Mouse (Mus musculus) c-Kit-positive CD71-positive TER-119-negative erythroid progenitor cells, embryonic 14.5 days (primary cell): ENCODE measurements around the gene Lrp1.

Experiments
- DNase-seq: peaks from one replicate; pipeline ENCODE4 v3.0.0-alpha.2; 2013; ENCODE audit warnings: low read depth

The Lrp1 gene

GRCm38 (mm10) chr10:127652906-127653638, 32.1 kb upstream of the Lrp1 start:
- DNase-seq = no peak

- DNase-seq = no peak
Measured at GRCm38 (mm10) chr10:127645791-127646190, 24.8 kb upstream of the Lrp1 start.

- DNase-seq = peak; percentile 78
Measured at GRCm38 (mm10) chr10:127643553-127644238, 22.7 kb upstream of the Lrp1 start.

- DNase-seq = peak; percentile 70
Measured at GRCm38 (mm10) chr10:127642772-127643552, 22.0 kb upstream of the Lrp1 start, which contains the start of gene Stat6. Gene Stat6, plus strand, starts transcription at chr10:127642986.

GRCm38 (mm10) chr10:127641861-127642771, 21.2 kb upstream of the Lrp1 start:
- peak; percentile 77 for DNase-seq

GRCm38 (mm10) chr10:127640421-127640820, 19.5 kb upstream of the Lrp1 start:
- DNase-seq = no peak

GRCm38 (mm10) chr10:127632668-127633271, 11.8 kb upstream of the Lrp1 start:
- DNase-seq = no peak

GRCm38 (mm10) chr10:127631261-127632214, 10.6 kb upstream of the Lrp1 start:
- DNase-seq = no peak

- no peak for DNase-seq
Measured at GRCm38 (mm10) chr10:127626433-127626832, 5.5 kb upstream of the Lrp1 start.

- no peak for DNase-seq
Measured at GRCm38 (mm10) chr10:127623439-127624216, 2.7 kb upstream of the Lrp1 start.

GRCm38 (mm10) chr10:127622661-127623060, 1.7 kb upstream of the Lrp1 start:
- DNase-seq = no peak

- DNase-seq = no peak
Measured at GRCm38 (mm10) chr10:127622057-127622392, 1.1 kb upstream of the Lrp1 start.

GRCm38 (mm10) chr10:127621191-127622056, 476 bp upstream of the Lrp1 start:
- no peak for DNase-seq

GRCm38 (mm10) chr10:127619941-127620405, 975 bp downstream of the Lrp1 start:
- DNase-seq = no peak

GRCm38 (mm10) chr10:127619119-127619721, 1.7 kb downstream of the Lrp1 start:
- DNase-seq = no peak

GRCm38 (mm10) chr10:127618173-127618572, 2.8 kb downstream of the Lrp1 start:
- DNase-seq = no peak

- DNase-seq = no peak
Measured at GRCm38 (mm10) chr10:127617294-127617693, 3.7 kb downstream of the Lrp1 start.

- DNase-seq = no peak
Measured at GRCm38 (mm10) chr10:127616261-127616679, 4.7 kb downstream of the Lrp1 start.
